Mouse (Mus musculus) urinary bladder, adult 2 months (tissue): ENCODE results near the gene Bcam. TPM values are rescaled to one million over a fixed set of nuclear protein-coding genes. Genes with fewer than 3 reads are reported as not detected.

Source experiments
- DNase-seq: peaks from one replicate; pipeline ENCODE4 v3.0.0; 2022; ENCODE audit warnings: low spot score
- polyA plus RNA-seq: library from polyadenylated mRNA; depleted of rRNA; stranded (reverse); fragments of >200 nt; gene quantifications from 2 replicates; pipeline ENCODE4 v1.2.3, GENCODE M21; 2012; rRNA removed

The Bcam gene
- polyA plus RNA-seq, 1 experiment, result 177 TPM

- DNase-seq, result no peak
Observed at GRCm38 (mm10) chr7:19724167-19724566, 46.6 kb downstream of the Bcam start.

- DNase-seq, result no peak
Observed at GRCm38 (mm10) chr7:19722754-19723195, 48.0 kb downstream of the Bcam start.

- no peak for DNase-seq
Observed at GRCm38 (mm10) chr7:19719200-19719599, 51.6 kb downstream of the Bcam start.

- DNase-seq, result no peak
Observed at GRCm38 (mm10) chr7:19718297-19718952, 52.4 kb downstream of the Bcam start.

GRCm38 (mm10) chr7:19717346-19717745, 53.5 kb downstream of the Bcam start:
- no peak for DNase-seq

- DNase-seq, result no peak
Observed at GRCm38 (mm10) chr7:19716822-19717221, 54.0 kb downstream of the Bcam start.

- no peak for DNase-seq
Observed at GRCm38 (mm10) chr7:19716055-19716682, 54.6 kb downstream of the Bcam start.

- peak; percentile 86 for DNase-seq
Observed at GRCm38 (mm10) chr7:19715239-19716054, 55.4 kb downstream of the Bcam start, which contains the start of gene Tomm40. Gene Tomm40, minus strand, starts transcription at chr7:19715438.

- DNase-seq, result no peak
Observed at GRCm38 (mm10) chr7:19714836-19715235, 56.0 kb downstream of the Bcam start.

- no peak for DNase-seq
Observed at GRCm38 (mm10) chr7:19713598-19713997, 57.2 kb downstream of the Bcam start.

GRCm38 (mm10) chr7:19713196-19713595, 57.6 kb downstream of the Bcam start:
- no peak for DNase-seq

- DNase-seq, result no peak
Observed at GRCm38 (mm10) chr7:19712414-19712813, 58.4 kb downstream of the Bcam start.

GRCm38 (mm10) chr7:19710650-19711049, 60.2 kb downstream of the Bcam start:
- DNase-seq, result no peak

Other genes with a start within 250 kb of the Bcam start
- gene Ppp1r37, start 207.9 kb downstream of the Bcam start, polyA plus RNA-seq, result 61.4 and 64.8 TPM in 2 replicates
- gene Zfp296, start 193.7 kb downstream of the Bcam start, polyA plus RNA-seq, result 6.2 and 7.0 TPM in 2 replicates
- gene Gemin7, start 193.4 kb downstream of the Bcam start, polyA plus RNA-seq, result 69.0 TPM in 2 replicates
- 68.9 and 76.5 TPM in 2 replicates for gene Clasrp, start 166.5 kb downstream of the Bcam start, polyA plus RNA-seq
- 22.5 and 23.5 TPM in 2 replicates for gene Relb, start 141.6 kb downstream of the Bcam start, polyA plus RNA-seq
- gene Clptm1, start 106.0 kb downstream of the Bcam start, polyA plus RNA-seq, result 54.8 and 64.2 TPM in 2 replicates
- 0.86 and 1.1 TPM in 2 replicates for gene Apoc2, start 93.1 kb downstream of the Bcam start, polyA plus RNA-seq
- not detected in 2 replicates for gene Gm44805, start 89.6 kb downstream of the Bcam start, polyA plus RNA-seq
- gene Apoc4, start 89.5 kb downstream of the Bcam start, polyA plus RNA-seq, result 0.19 and 0.28 TPM in 2 replicates
- gene Apoc1, start 78.4 kb downstream of the Bcam start, polyA plus RNA-seq, result 54.0 and 72.3 TPM in 2 replicates
- gene Apoe, start 71.8 kb downstream of the Bcam start, polyA plus RNA-seq, result 1,139 and 1,516 TPM in 2 replicates
- 50.6 and 62.6 TPM in 2 replicates for gene Tomm40, start 55.6 kb downstream of the Bcam start, polyA plus RNA-seq
- gene Nectin2, start 20.5 kb downstream of the Bcam start, polyA plus RNA-seq, result 37.9 and 38.6 TPM in 2 replicates
- gene Cblc, start 25.8 kb upstream of the Bcam start, polyA plus RNA-seq, result 25.6 and 37.5 TPM in 2 replicates
- gene Bcl3, start 51.8 kb upstream of the Bcam start, polyA plus RNA-seq, result 10.8 and 10.9 TPM in 2 replicates
- 0.08 and 0.15 TPM in 2 replicates for gene Gm19345, start 81.0 kb upstream of the Bcam start, polyA plus RNA-seq
- 0.12 TPM in 1 of 2 replicates, not detected in the other for gene Ceacam16, start 90.3 kb upstream of the Bcam start, polyA plus RNA-seq
- gene Ceacam19, start 116.9 kb upstream of the Bcam start, polyA plus RNA-seq, result 0.72 and 0.81 TPM in 2 replicates
- gene Pvr, start 150.1 kb upstream of the Bcam start, polyA plus RNA-seq, result 15.2 and 16.8 TPM in 2 replicates
- 0.10 and 0.19 TPM in 2 replicates for gene Igsf23, start 179.7 kb upstream of the Bcam start, polyA plus RNA-seq
- not detected in 2 replicates for gene Ceacam20, start 194.4 kb upstream of the Bcam start, polyA plus RNA-seq
- gene Nlrp9b, start 220.4 kb upstream of the Bcam start, polyA plus RNA-seq, result not detected in 2 replicates